Mouse (Mus musculus) liver, postnatal 0 days (tissue): ENCODE measurements around the gene Swap70.

Experiments
- CTCF ChIP-seq: sonication (generic); IDR thresholded peaks from 2 replicates; pipeline ENCODE4 v1.5.1; 2016; ENCODE audit warnings: antibody characterized with exemption, low read depth
- EP300 ChIP-seq: IDR thresholded peaks from 2 replicates; pipeline ENCODE4 v1.6.1; 2016; ENCODE audit warnings: antibody characterized with exemption, low read depth, mild to moderate bottlenecking

DNA sequence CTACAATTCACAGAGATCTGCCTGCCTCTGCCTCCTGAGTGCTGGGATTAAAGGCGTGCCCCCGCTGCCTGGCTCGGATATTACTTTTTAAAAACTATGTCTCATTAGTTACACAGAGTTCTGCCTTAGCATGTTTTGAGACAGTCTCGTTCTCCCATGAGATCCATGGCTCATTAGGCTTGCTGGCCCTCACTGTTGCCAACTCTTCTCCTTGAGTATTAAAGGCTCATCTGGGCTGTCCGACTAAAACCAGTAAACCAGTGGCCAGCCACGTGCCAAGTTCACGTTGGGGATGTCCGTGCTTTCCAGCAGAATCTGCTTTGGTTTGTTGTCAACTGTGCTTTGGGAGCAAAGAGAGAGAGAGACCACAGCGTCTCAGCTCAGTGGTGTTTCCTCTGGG lies 25.0 kb downstream of the Swap70 start:
- TF ChIP-seq CTCF (no peak), EP300 (no peak)
